In genomic region chr8:8225175-8225830, GRCm38 (mm10) we compare ENCODE assay signal across 10 mouse cellular contexts.
DNase-seq lines count a peak whose midpoint lies in the region; ATAC-seq and TF ChIP-seq lines count a peak whose summit lies in the region.
"Had no signal": no experiment of that assay in that cellular context is flagged by ENCODE, and none has a peak within 500 bp of the region (broad histone marks: within the 10 kb centered on the region; RNA-seq: fewer than 3 reads in every experiment).

No protein-coding gene starts in this region.

- no peak overlapping the region for H3K4me2 ChIP-seq in kidney, embryonic 15.5 days
- H3K4me2 ChIP-seq: forebrain, embryonic 15.5 days had no signal

- no peak for TF ChIP-seq POLR2A in kidney, adult 2 months (IDR thresholded peaks at IDR 0.05; ENCODE audit: low read depth, low read length)

- H3K27ac ChIP-seq in kidney, adult 2 months (ENCODE audit: insufficient read depth, low read depth, low read length): no peak overlapping the region
- H3K27ac ChIP-seq in kidney, embryonic 15.5 days: no peak overlapping the region
- H3K27ac ChIP-seq in hindbrain, embryonic 10.5 days: no peak overlapping the region
- H3K27ac ChIP-seq: forebrain, embryonic 15.5 days had no signal

- no peaks in the 10 kb centered on the region for H3K36me3 ChIP-seq in kidney, adult 2 months (ENCODE audit: control insufficient read depth, insufficient read depth, low read length)
- H3K36me3 ChIP-seq in kidney, embryonic 15.5 days: no peaks in the 10 kb centered on the region
- H3K36me3 ChIP-seq in hindbrain, embryonic 10.5 days: no peaks in the 10 kb centered on the region
- H3K36me3 ChIP-seq: forebrain, embryonic 15.5 days had no signal

- peak; percentile 49 for TF ChIP-seq CTCF in kidney, adult 2 months (conservative IDR thresholded peaks at IDR 0.05; ENCODE audit: insufficient read depth, insufficient read length, low read depth, low read length)

- no peak overlapping the region for H3K9ac ChIP-seq in kidney, embryonic 15.5 days
- H3K9ac ChIP-seq: forebrain, embryonic 15.5 days had no signal

- 70% methylated on average over 2 of the region's 2 CpGs for WGBS in kidney, adult 2 months
- WGBS in kidney, embryonic 15.5 days: 70% methylated on average over 2 of the region's 2 CpGs
- 56% methylated on average over 2 of the region's 2 CpGs for WGBS in hindbrain, embryonic 10.5 days

- H3K4me1 ChIP-seq in kidney, adult 2 months (ENCODE audit: control insufficient read depth, insufficient read depth, low read length): no peaks in the 10 kb centered on the region
- H3K4me1 ChIP-seq in kidney, embryonic 15.5 days: no peaks in the 10 kb centered on the region
- H3K4me1 ChIP-seq in hindbrain, embryonic 10.5 days (replicated peaks): peaks cover 17% of the 10 kb centered on the region
- H3K4me1 ChIP-seq: forebrain, embryonic 15.5 days had no signal

- H3K9me3 ChIP-seq in kidney, embryonic 15.5 days (replicated peaks): no peaks in the 10 kb centered on the region
- no peaks in the 10 kb centered on the region for H3K9me3 ChIP-seq in hindbrain, embryonic 10.5 days
- H3K9me3 ChIP-seq: forebrain, embryonic 15.5 days had no signal

- no peak for ATAC-seq in kidney, embryonic 15.5 days (replicated peaks; ENCODE audit: low FRiP score)
- ATAC-seq: forebrain, embryonic 15.5 days had no signal

- DNase-seq in adrenal gland, adult 2 months: peak; percentile 20
- DNase-seq in adrenal gland, postnatal 4 days (ENCODE audit: low spot score in 2 of 2): no peak
- DNase-seq in kidney, adult 2 months: peak; percentile 24
- peak; percentile 65 to 67 for DNase-seq in cerebellum, postnatal 10 days
- peak; percentile 46 for DNase-seq in lung, postnatal 14 days
- no peak for DNase-seq in hindbrain, embryonic 10.5 days (ENCODE audit: low spot score)
- DNase-seq in left cerebral cortex, adult 18-20 months (ENCODE audit: low spot score in 2 of 2): no peak
- DNase-seq: right cerebral cortex, postnatal 14 days had no signal

- no peaks in the 10 kb centered on the region for H3K27me3 ChIP-seq in kidney, adult 2 months (replicated peaks; ENCODE audit: control insufficient read depth, insufficient read depth, low read length)
- H3K27me3 ChIP-seq in kidney, embryonic 15.5 days: no peaks in the 10 kb centered on the region
- no peaks in the 10 kb centered on the region for H3K27me3 ChIP-seq in hindbrain, embryonic 10.5 days (ENCODE audit: insufficient read depth, poor library complexity, severe bottlenecking)
- H3K27me3 ChIP-seq: forebrain, embryonic 15.5 days had no signal

- H3K4me3 ChIP-seq in kidney, adult 2 months (ENCODE audit: insufficient read depth, low read depth, low read length): no peak overlapping the region
- no peak overlapping the region for H3K4me3 ChIP-seq in kidney, embryonic 15.5 days (replicated peaks)
- no peak overlapping the region for H3K4me3 ChIP-seq in hindbrain, embryonic 10.5 days
- H3K4me3 ChIP-seq: forebrain, embryonic 15.5 days had no signal

Comparison
In these comparisons a context has a peak if more than half of its experiments do, and no peak if none do; other contexts are left out.
1. DNase-seq: peak in adrenal gland, adult 2 months (single experiment), kidney, adult 2 months (single experiment), cerebellum, postnatal 10 days (2 of 2) and lung, postnatal 14 days (single experiment); none in adrenal gland, postnatal 4 days (0 of 2), hindbrain, embryonic 10.5 days (single experiment) and left cerebral cortex, adult 18-20 months (0 of 2).